Mouse (Mus musculus) lung, postnatal 0 days (tissue): Measurements from ENCODE around the gene Hist2h3b.

Experiments used
- CTCF ChIP-seq: IDR thresholded peaks from 2 replicates; pipeline ENCODE4 v1.5.1; 2016; ENCODE audit warnings: antibody characterized with exemption, mild to moderate bottlenecking
- EP300 ChIP-seq: IDR thresholded peaks from 2 replicates; pipeline ENCODE4 v1.6.1; 2016; ENCODE audit warnings: antibody characterized with exemption, mild to moderate bottlenecking, control low read depth

DNA sequence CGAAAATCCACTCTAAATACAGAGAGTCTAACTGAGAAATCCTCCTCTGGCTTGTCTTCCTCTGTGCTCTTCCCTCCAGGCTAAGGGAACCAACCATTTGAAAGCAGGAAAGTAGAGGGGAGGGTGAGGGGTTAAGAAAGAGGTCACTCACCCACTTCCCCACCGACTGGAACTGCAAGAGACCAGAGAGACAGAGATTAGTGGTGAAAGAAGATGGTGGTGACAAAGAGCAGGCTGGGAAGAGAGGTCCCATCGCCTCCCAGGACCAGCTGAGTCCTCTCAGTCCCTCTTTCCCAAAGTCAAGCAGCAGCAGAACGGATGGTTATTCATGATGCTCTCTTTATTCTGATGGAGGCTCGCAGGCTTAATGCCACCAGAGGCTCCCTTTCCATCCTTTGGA, 24.9 kb downstream of the Hist2h3b start:
- TF ChIP-seq CTCF = no peak
- TF ChIP-seq EP300 = no peak
